Mouse (Mus musculus): ENCODE data around the gene Ttll5.

The Ttll5 gene

GRCm38 (mm10) chr12:85839371-85840000, 15.0 kb downstream of the Ttll5 start:
- no peak for DNase-seq (ENCODE audit: low read depth, low spot score)

- DNase-seq (ENCODE audit: low read depth, low spot score): no peak
Observed at GRCm38 (mm10) chr12:85848164-85848958, 23.9 kb downstream of the Ttll5 start.

- DNase-seq (ENCODE audit: low read depth, low spot score): no peak
Observed at GRCm38 (mm10) chr12:85850661-85851060, 26.2 kb downstream of the Ttll5 start.

- no peak for DNase-seq (ENCODE audit: low read depth, low spot score)
Observed at GRCm38 (mm10) chr12:85853836-85854235, 29.4 kb downstream of the Ttll5 start.

- no peak for DNase-seq (ENCODE audit: low read depth, low spot score)
Observed at GRCm38 (mm10) chr12:85854271-85854670, 29.8 kb downstream of the Ttll5 start.

GRCm38 (mm10) chr12:85857300-85857699, 32.8 kb downstream of the Ttll5 start:
- no peak for DNase-seq (ENCODE audit: low read depth, low spot score)

- no peak for DNase-seq (ENCODE audit: low read depth, low spot score)
Observed at GRCm38 (mm10) chr12:85859111-85859510, 34.7 kb downstream of the Ttll5 start.

- no peak for DNase-seq (ENCODE audit: low read depth, low spot score)
Observed at GRCm38 (mm10) chr12:85859511-85860189, 35.2 kb downstream of the Ttll5 start.

- no peak for DNase-seq (ENCODE audit: low read depth, low spot score)
Observed at GRCm38 (mm10) chr12:85862514-85862913, 38.1 kb downstream of the Ttll5 start.

GRCm38 (mm10) chr12:85865526-85865925, 41.1 kb downstream of the Ttll5 start:
- no peak for DNase-seq (ENCODE audit: low read depth, low spot score)

GRCm38 (mm10) chr12:85866624-85867023, 42.2 kb downstream of the Ttll5 start:
- DNase-seq (ENCODE audit: low read depth, low spot score): no peak

GRCm38 (mm10) chr12:85867125-85867524, 42.7 kb downstream of the Ttll5 start:
- no peak for DNase-seq (ENCODE audit: low read depth, low spot score)

GRCm38 (mm10) chr12:85869423-85869822, 45.0 kb downstream of the Ttll5 start:
- DNase-seq (ENCODE audit: low read depth, low spot score): no peak

GRCm38 (mm10) chr12:85879631-85880314, 55.3 kb downstream of the Ttll5 start:
- DNase-seq (ENCODE audit: low read depth, low spot score): no peak

- no peak for DNase-seq (ENCODE audit: low read depth, low spot score)
Observed at GRCm38 (mm10) chr12:85885024-85885423, 60.6 kb downstream of the Ttll5 start.

- DNase-seq (ENCODE audit: low read depth, low spot score): no peak
Observed at GRCm38 (mm10) chr12:85890054-85890453, 65.6 kb downstream of the Ttll5 start.

GRCm38 (mm10) chr12:85903986-85904385, 79.5 kb downstream of the Ttll5 start:
- no peak for DNase-seq (ENCODE audit: low read depth, low spot score)

- no peak for DNase-seq (ENCODE audit: low read depth, low spot score)
Observed at GRCm38 (mm10) chr12:85905666-85906065, 81.2 kb downstream of the Ttll5 start.

- DNase-seq (ENCODE audit: low read depth, low spot score): no peak
Observed at GRCm38 (mm10) chr12:85907896-85908295, 83.4 kb downstream of the Ttll5 start.

- DNase-seq (ENCODE audit: low read depth, low spot score): no peak
Observed at GRCm38 (mm10) chr12:85910811-85911210, 86.4 kb downstream of the Ttll5 start.

- no peak for DNase-seq (ENCODE audit: low read depth, low spot score)
Observed at GRCm38 (mm10) chr12:85912712-85913504, 88.4 kb downstream of the Ttll5 start.
